Comparison of ENCODE assay signal across 8 mouse cellular contexts in genomic region chr7:3303789-3304188, GRCm38 (mm10). TPM values are rescaled to one million over a fixed set of nuclear protein-coding genes. Genes with fewer than 3 reads are reported as not detected.
DNase-seq lines count a peak whose midpoint lies in the region; ATAC-seq and TF ChIP-seq lines count a peak whose summit lies in the region.

No protein-coding gene starts in this region.

- TF ChIP-seq POLR2A in bone marrow macrophage, adult 2 months (IDR thresholded peaks at IDR 0.05; ENCODE audit: borderline replicate concordance, low read depth, low read length) = no peak

- no peaks in the 10 kb centered on the region for H3K9me3 ChIP-seq in kidney, embryonic 14.5 days (ENCODE audit: control insufficient read depth, low read length)
- no peaks in the 10 kb centered on the region for H3K9me3 ChIP-seq in hindbrain, embryonic 11.5 days (ENCODE audit: control insufficient read depth, low read length)
- no peaks in the 10 kb centered on the region for H3K9me3 ChIP-seq in midbrain, embryonic 12.5 days

- H3K4me3 ChIP-seq in kidney, embryonic 14.5 days (ENCODE audit: low read length) = peak overlapping the region; percentile 37
- peak overlapping the region; percentile 52 for H3K4me3 ChIP-seq in bone marrow macrophage, adult 2 months (ENCODE audit: insufficient read depth, low read length)
- peak overlapping the region; percentile 27 for H3K4me3 ChIP-seq in hindbrain, embryonic 11.5 days (ENCODE audit: low read depth, low read length)
- peak overlapping the region; percentile 42 for H3K4me3 ChIP-seq in midbrain, embryonic 12.5 days

- no peak overlapping the region for H3K27ac ChIP-seq in kidney, embryonic 14.5 days (ENCODE audit: low read depth, low read length)
- no peak overlapping the region for H3K27ac ChIP-seq in bone marrow macrophage, adult 2 months (ENCODE audit: insufficient read depth, low read depth, low read length)
- no peak overlapping the region for H3K27ac ChIP-seq in hindbrain, embryonic 11.5 days (ENCODE audit: low read depth, low read length)
- H3K27ac ChIP-seq in midbrain, embryonic 12.5 days (replicated peaks) = no peak overlapping the region

- TF ChIP-seq CTCF in bone marrow macrophage, adult 2 months (IDR thresholded peaks at IDR 0.05; ENCODE audit: low read depth, low read length) = no peak

- ATAC-seq in kidney, embryonic 14.5 days (ENCODE audit: low FRiP score, low TSS enrichment) = peak; percentile 14; the same call in 1 of the 2 replicates
- ATAC-seq in hindbrain, embryonic 11.5 days (ENCODE audit: low FRiP score) = peak; percentile 60
- peak; percentile 35 for ATAC-seq in midbrain, embryonic 12.5 days (ENCODE audit: low FRiP score, low read depth)

- no peaks in the 10 kb centered on the region for H3K36me3 ChIP-seq in kidney, embryonic 14.5 days (ENCODE audit: control insufficient read depth, insufficient read depth, low read length)
- H3K36me3 ChIP-seq in hindbrain, embryonic 11.5 days (ENCODE audit: control insufficient read depth, insufficient read depth, low read length) = no peaks in the 10 kb centered on the region
- no peaks in the 10 kb centered on the region for H3K36me3 ChIP-seq in midbrain, embryonic 12.5 days

- H3K4me1 ChIP-seq in kidney, embryonic 14.5 days (ENCODE audit: control insufficient read depth, insufficient read depth, low read length) = peaks cover 9% of the 10 kb centered on the region; the same call in 1 of the 2 replicates
- H3K4me1 ChIP-seq in bone marrow macrophage, adult 2 months (ENCODE audit: control insufficient read depth, insufficient read depth, low read length) = peaks cover 17% of the 10 kb centered on the region
- H3K4me1 ChIP-seq in hindbrain, embryonic 11.5 days (replicated peaks; ENCODE audit: control insufficient read depth, insufficient read depth, low read length) = peaks cover 6% of the 10 kb centered on the region; the same call in 1 of the 2 replicates
- H3K4me1 ChIP-seq in midbrain, embryonic 12.5 days = peaks cover 33% of the 10 kb centered on the region

- peak overlapping the region; percentile 56 for H3K4me2 ChIP-seq in kidney, embryonic 14.5 days (replicated peaks; ENCODE audit: low read depth, low read length)
- H3K4me2 ChIP-seq in hindbrain, embryonic 11.5 days (replicated peaks; ENCODE audit: low read depth, low read length) = peak overlapping the region; percentile 74
- peak overlapping the region; percentile 91 for H3K4me2 ChIP-seq in midbrain, embryonic 12.5 days (replicated peaks)

- H3K9ac ChIP-seq in kidney, embryonic 14.5 days (ENCODE audit: low read depth, low read length) = 0 out of 2 replicates have a peak overlapping the region, but pooled peaks have one; percentile 23
- H3K9ac ChIP-seq in hindbrain, embryonic 11.5 days (ENCODE audit: low read depth, low read length) = 0 out of 2 replicates have a peak overlapping the region, but pooled peaks have one; percentile 31
- H3K9ac ChIP-seq in midbrain, embryonic 12.5 days (replicated peaks) = peak overlapping the region; percentile 56

- peaks cover 38% of the 10 kb centered on the region for H3K27me3 ChIP-seq in kidney, embryonic 14.5 days (ENCODE audit: control insufficient read depth, insufficient read depth, low read length)
- peaks cover 31% of the 10 kb centered on the region for H3K27me3 ChIP-seq in hindbrain, embryonic 11.5 days (ENCODE audit: control insufficient read depth, insufficient read depth, low read length)
- peaks cover 63% of the 10 kb centered on the region for H3K27me3 ChIP-seq in midbrain, embryonic 12.5 days

- WGBS in kidney, embryonic 14.5 days = 2% methylated on average over 12 of the region's 12 CpGs
- WGBS in hindbrain, embryonic 11.5 days = 2% methylated on average over 12 of the region's 12 CpGs
- 3% methylated on average over 12 of the region's 12 CpGs for WGBS in midbrain, embryonic 12.5 days

- no peak for DNase-seq in kidney, postnatal 36 days
- no peak for DNase-seq in hindbrain, embryonic 11.5 days (ENCODE audit: low spot score)
- DNase-seq in urinary bladder, adult 18-20 months (ENCODE audit: low spot score in 2 of 2) = no peak
- DNase-seq in natural killer cell, adult 2 months (ENCODE audit: low spot score in 2 of 2) = no peak
- DNase-seq in adrenal gland, adult (ENCODE audit: inconsistent age in 2 of 2, low spot score in 1 of 2) = no peak

RNA-seq across cellular contexts. Expression of gene Prkcg, which starts 14.8 kb away (rescaled TPM):
- polyA plus RNA-seq in kidney, embryonic 14.5 days (2014; fragmentation: Nextera tagmentation; extraction: Ambion mirVana) = 0.10 and 0.28 TPM in 2 replicates
- 1.6 and 4.7 TPM in 2 replicates for polyA plus RNA-seq in bone marrow macrophage, adult 2 months (2012; ENCODE audit: insufficient read depth, insufficient read length, missing spikeins)
- polyA plus RNA-seq in hindbrain, embryonic 11.5 days (2014; fragmentation: Nextera tagmentation; extraction: Ambion mirVana) = 0.15 and 0.65 TPM in 2 replicates
- 0.48 and 2.4 TPM in 2 replicates for polyA plus RNA-seq in midbrain, embryonic 12.5 days (2016; fragmentation: Nextera tagmentation; extraction: Ambion mirVana)

RNA-seq across cellular contexts. Expression of gene Myadm, which starts 14.9 kb away (rescaled TPM):
- 50.5 and 81.3 TPM in 2 replicates for polyA plus RNA-seq in kidney, embryonic 14.5 days (2014; fragmentation: Nextera tagmentation; extraction: Ambion mirVana)
- 256 and 280 TPM in 2 replicates for polyA plus RNA-seq in bone marrow macrophage, adult 2 months (2012; ENCODE audit: insufficient read depth, insufficient read length, missing spikeins)
- polyA plus RNA-seq in hindbrain, embryonic 11.5 days (2014; fragmentation: Nextera tagmentation; extraction: Ambion mirVana) = 41.3 and 44.3 TPM in 2 replicates
- polyA plus RNA-seq in midbrain, embryonic 12.5 days (2016; fragmentation: Nextera tagmentation; extraction: Ambion mirVana) = 30.2 and 31.7 TPM in 2 replicates

RNA-seq across cellular contexts. Expression of gene Cacng7, which starts 29.0 kb away (rescaled TPM):
- polyA plus RNA-seq in kidney, embryonic 14.5 days (2014; fragmentation: Nextera tagmentation; extraction: Ambion mirVana) = 2.2 and 2.8 TPM in 2 replicates
- polyA plus RNA-seq in bone marrow macrophage, adult 2 months (2012; ENCODE audit: insufficient read depth, insufficient read length, missing spikeins) = 0.48 TPM in 1 of 2 replicates, not detected in the other
- polyA plus RNA-seq in hindbrain, embryonic 11.5 days (2014; fragmentation: Nextera tagmentation; extraction: Ambion mirVana) = 3.9 and 4.6 TPM in 2 replicates
- polyA plus RNA-seq in midbrain, embryonic 12.5 days (2016; fragmentation: Nextera tagmentation; extraction: Ambion mirVana) = 3.5 and 4.2 TPM in 2 replicates

RNA-seq across cellular contexts. Expression of gene Nlrp12, which starts 54.2 kb away (rescaled TPM):
- 0.03 TPM in 1 of 2 replicates, not detected in the other for polyA plus RNA-seq in kidney, embryonic 14.5 days (2014; fragmentation: Nextera tagmentation; extraction: Ambion mirVana)
- not detected in 2 replicates for polyA plus RNA-seq in bone marrow macrophage, adult 2 months (2012; ENCODE audit: insufficient read depth, insufficient read length, missing spikeins)
- 0.05 TPM in 1 of 2 replicates, not detected in the other for polyA plus RNA-seq in hindbrain, embryonic 11.5 days (2014; fragmentation: Nextera tagmentation; extraction: Ambion mirVana)
- not detected in 2 replicates for polyA plus RNA-seq in midbrain, embryonic 12.5 days (2016; fragmentation: Nextera tagmentation; extraction: Ambion mirVana)
